Mouse (Mus musculus) layer of hippocampus, adult 9-11 months (tissue): ENCODE data around the gene Tead3.
"Not testable (repeated sequence)": the region's sequence is repeated elsewhere in the genome, so short reads cannot be mapped to it uniquely, and the experiment has no call there.

Experiments
- DNase-seq: peaks from one replicate; pipeline ENCODE4 v3.0.0; 2022

Gene Tead3

DNA sequence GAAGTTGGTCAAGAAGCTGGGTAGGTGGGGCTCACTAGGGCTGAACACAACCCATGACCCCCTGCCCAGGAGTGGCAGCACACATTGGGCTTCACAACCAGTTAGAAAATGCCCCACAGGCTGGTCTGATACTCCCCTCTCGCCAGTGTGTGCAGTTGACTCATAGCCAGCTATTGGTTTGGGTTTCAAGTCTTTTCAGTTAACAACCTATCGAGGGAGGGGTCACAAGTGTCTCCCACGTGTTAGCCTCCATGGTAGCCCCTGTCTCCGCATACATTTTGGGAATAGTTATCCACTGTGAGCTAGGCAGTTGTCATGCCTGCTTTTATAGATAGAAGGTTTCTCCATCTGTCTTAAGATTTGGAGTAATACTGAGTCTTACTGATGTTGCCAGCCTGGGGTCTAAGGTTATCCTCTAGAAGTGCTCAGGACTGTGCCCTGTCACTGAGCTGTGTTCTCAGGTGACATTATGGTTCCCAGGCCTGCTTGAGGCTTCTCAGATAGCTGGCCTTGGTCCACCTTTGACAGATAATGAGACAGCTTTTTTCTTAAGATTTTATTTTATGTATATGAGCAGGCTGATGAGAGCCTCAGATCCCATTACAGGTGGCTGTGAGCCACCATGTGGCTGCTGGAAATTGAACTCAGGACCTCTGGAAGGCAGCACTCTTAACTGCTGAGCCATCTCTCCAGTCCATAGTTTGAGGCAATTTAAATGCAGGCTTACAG, 20.9 kb downstream of the Tead3 start:
- no peak for DNase-seq

GRCm38 (mm10) chr17:28328946-28329345, 21.7 kb downstream of the Tead3 start:
- no peak for DNase-seq

- peak; percentile 94 for DNase-seq
Measured at GRCm38 (mm10) chr17:28328366-28328928, 22.2 kb downstream of the Tead3 start, which contains the start of gene Rpl10a. Gene Rpl10a (plus strand): TSS chr17:28328471.

DNA sequence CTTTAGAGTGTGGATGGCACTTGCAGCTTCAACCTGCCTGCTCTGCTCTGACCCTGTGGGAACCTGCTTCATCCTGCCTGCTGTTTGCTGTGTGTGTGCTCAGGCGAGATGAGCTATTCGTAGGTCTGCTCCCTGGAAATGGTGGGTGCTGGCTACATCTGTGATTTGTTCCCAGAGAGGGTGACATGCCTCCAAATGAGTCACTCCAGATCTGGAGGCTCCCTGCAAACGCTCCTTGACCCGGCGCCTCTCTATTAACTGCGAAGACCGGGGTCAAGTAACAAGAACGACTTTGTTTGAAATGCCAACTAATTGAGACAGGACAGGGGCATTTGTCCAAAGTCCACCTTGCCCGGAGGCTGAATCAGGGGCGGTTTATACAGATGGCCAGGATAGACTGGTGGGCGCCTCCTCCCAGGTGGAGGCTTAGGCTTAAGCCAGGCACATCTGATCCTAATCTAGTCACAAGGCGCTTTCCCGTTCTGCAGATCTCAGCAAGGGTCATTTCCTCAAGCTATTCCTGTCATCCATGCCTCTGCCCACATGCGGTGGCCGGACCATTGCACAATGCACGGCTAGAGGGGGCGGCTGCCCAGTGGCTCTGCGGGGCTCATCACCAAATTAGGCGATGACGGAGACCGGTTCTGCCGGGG, 22.8 kb downstream of the Tead3 start:
- DNase-seq = peak; percentile 70

DNA sequence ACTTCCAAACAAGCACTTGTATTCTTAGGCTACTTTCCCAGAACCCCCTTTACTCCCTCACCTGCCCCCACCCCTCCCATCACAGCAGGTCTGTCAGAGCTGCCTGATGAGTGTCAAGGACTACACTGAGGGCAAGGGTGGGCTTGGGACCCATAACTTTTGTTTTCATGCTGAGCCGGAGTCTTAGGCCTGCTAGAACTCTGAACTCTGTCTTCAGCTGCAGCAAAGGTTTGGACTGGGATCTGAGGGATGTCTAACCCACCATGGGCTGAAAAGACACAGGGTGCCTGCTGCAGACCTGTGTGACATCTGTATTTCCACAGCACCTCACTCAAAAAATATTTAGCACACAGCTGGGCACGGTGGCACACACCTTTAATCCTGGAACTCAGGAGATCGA, 23.7 kb downstream of the Tead3 start:
- no peak for DNase-seq

DNA sequence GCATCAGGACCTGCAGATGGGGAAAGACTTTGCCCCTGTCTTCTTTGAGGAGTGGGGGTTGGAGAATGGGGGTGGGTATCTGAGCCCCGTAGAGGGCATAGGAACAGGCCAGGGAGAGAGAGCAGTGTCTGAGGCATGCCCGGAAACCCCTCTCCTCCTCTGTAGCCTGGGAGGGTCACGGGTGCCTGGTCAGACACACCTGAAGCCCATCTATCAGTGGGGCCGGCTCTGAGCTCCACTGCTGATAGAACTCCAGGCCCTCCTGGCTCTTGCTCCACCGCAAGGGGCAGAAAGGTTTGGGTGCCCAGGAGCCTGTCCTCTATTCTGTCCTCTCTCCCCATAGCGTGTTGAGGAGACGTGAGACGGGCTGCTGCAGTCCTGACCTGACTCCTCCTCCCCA, 24.9 kb downstream of the Tead3 start:
- DNase-seq = no peak

- DNase-seq = not testable (repeated sequence)
Measured at GRCm38 (mm10) chr17:28324416-28324815, 26.2 kb downstream of the Tead3 start.

DNA sequence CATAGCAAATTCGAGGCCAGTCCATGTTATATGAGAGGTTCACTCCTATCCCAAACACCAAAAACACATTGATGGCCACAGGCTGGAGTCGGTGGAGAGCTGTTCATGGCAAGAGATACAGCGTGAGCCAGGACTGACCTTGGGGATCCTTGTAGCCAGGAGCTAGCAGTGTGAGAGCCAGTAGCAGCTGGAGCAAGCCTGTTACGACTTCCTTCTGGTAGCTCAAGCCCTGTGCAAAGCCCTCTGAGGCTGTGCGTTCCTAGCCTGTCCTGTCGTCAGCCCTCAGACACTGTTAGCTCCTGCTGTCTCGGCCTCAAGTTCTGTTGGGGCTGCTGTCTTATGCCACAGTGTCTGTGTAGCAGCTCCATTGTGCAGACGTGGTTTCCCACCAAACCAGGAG, 26.8 kb downstream of the Tead3 start:
- DNase-seq = no peak

DNA sequence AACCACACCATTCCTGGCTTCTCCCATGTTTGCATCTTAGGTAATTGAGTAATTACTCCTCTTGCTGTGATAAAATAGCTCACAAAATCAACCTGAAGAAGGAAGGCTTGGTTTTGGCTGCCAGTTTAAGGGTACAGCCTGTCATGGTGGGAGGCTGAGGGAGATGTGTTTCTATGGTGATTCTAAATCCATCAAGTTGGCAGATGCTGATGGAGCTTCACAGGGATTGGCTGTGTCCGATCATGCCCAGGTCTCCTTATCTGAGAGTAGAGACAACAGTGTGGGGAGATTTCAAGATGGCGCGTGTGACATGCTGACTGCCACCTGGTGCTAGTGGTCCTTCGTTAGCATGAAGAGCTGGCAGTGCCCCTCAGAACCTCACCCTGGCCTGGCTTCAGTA, 28.9 kb downstream of the Tead3 start:
- peak; percentile 55 for DNase-seq

- DNase-seq = no peak
Measured at GRCm38 (mm10) chr17:28317725-28318124, 32.9 kb downstream of the Tead3 start.

DNA sequence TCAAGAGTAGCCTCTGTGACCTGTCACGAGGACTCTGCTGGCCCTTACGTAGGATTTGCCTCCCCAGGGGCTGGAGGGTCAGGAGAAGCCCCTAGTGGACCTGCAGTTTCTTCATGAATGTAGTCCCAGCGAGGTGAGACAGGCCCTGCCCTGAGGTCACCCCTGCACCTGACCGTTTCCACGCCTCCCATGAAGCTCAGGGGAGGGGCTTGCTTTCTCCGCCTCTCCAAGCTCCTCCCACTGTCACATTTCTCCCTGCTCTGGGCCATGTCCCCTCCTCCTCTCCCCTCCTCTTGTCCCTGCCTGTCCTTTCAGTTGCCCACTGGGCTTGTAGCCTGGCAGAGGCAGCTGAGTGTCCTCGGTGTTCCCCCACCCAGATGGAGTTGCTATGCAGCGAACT, 33.5 kb downstream of the Tead3 start:
- no peak for DNase-seq

DNA sequence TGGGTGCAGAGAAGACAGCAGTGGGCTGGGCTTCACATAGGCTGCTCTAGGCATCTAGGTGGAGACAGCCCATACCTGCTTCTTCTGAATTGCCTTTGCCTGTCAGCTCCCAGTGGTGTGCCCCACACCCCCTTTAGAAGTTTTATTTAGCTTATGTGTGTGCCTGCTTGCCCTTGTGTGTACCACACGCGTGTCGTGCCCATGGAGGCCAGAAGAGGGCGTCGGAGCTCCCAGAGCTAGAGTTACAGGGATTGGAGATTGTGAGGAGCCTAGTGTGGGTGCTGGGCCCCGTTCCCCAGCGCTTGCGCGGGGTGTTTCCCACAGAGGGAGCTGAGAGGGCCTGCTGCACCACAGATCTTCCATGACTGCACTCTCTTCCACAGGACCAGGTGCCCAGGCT, 34.1 kb downstream of the Tead3 start:
- DNase-seq = no peak

- DNase-seq = no peak
Measured at GRCm38 (mm10) chr17:28315611-28316160, 34.9 kb downstream of the Tead3 start.

GRCm38 (mm10) chr17:28313880-28314225, 36.8 kb downstream of the Tead3 start:
- DNase-seq = no peak

GRCm38 (mm10) chr17:28313212-28313879, 37.3 kb downstream of the Tead3 start, which contains the start of gene Fance:
Gene Fance (plus strand): TSS chr17:28313519.
- peak; percentile 98 for DNase-seq

GRCm38 (mm10) chr17:28312232-28313211, 38.1 kb downstream of the Tead3 start:
- DNase-seq = no peak

DNA sequence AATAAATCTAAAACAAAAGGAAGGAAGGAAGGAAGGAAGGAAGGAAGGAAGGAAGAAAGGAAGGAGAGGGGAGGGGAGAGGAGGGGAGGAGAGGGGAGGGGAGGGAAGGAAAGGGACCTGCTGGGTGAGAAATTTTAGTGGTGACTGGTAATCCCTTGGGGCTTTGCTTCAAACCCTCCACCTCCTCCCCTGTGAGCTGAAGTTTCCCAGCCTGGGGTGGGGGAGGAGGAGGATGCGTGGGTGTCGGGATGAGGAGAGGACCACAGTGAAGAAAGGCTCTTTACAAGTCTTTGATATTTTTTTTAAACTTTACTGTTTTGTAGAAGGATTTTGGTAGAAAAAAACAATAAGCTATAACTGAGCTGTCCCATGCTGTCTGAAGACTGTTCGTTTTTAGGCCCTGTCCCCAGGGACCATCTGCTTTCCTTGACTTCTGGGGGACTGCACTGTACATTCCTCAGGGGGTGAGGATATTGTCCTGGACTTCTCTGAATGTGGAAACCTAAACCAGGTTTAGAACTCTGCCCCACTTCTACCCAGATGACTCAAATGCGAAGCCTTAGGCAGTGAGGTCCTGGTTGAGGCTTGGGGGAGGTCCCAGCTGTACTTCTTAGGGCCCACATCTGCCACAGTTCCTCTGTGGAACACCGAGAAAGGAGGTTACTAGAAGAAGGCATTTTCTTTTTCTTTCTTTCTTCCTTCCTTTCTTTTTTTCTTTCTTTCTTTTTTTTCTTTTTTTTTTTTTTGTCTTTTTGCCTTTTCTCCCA, 39.1 kb downstream of the Tead3 start:
- DNase-seq = no peak

DNA sequence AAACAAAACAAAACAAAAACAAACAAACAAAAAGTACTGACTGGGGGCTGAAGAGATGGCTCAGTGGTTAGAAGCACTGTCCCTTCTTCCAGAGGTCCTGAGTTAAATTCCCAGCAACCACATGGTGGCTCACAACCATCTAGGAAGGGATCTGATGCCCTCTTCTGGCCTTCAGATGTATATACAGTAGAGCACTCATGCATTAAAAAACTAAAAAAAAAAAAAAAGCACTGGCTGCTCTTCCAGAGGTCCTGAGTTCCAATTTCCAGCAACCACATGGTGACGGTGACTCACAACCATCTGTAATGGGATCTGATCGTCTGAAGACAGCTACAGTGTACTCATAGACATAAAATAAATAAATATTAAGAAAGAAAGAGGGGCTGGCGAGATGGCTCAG, 39.8 kb downstream of the Tead3 start:
- no peak for DNase-seq

DNA sequence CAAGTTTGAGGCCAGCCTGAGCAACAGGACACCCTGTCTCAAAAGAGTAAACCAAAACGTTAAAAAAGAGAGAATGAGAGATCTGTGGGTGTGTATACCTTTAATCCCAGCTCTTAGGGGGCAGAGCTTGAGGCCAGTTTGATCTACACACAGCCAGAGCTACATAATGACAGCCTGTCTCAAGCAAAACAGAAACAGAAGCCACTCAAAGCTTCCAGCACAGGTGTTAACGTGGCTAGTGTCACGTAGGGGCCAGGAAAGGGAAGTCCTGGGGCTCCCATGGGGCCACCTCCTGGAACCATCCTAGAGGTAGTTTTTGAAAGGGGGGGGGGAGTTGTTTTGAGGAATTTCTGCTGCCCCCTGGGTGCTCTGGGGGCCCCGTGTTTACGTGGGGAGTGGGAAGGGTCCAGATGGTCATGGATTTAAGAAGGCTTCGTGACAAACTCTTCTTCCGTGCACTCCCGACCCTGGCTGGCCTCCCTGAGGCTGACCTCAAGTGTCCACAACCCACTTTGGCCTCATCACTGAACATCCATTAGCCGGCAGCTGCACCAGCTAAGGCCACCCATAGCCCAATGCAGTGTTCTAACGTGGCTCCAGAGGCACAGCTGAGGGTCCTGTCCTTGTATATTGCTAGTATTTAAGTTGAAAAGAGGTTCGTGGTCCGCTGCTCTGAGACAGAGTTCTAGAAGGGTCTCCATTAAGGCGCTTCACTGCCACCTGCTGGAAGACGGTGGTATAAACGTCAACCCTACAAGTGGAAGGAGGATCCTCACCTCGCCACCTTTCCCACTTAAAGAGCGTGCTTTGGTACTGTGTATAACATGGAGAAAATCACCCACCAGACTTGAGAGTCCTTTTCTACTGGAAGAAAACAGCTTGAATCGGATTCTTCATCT, 42.1 kb downstream of the Tead3 start:
- DNase-seq = peak; percentile 84

GRCm38 (mm10) chr17:28305172-28305571, 45.4 kb downstream of the Tead3 start:
- DNase-seq = no peak
